Mouse (Mus musculus) megakaryocyte, embryonic 14.5 days (primary cell): ENCODE measurements at regions not wholly inside any gene's neighbourhood (a gene's known extent, or its start where the extent isn't known, plus 50 kb on each side); places are given as distances from the start of the nearest gene placed in this dataset.

Experiments
- H3K27me3 ChIP-seq: replicated peaks from 2 replicates; pipeline ENCODE3; 2012; ENCODE audit warnings: inconsistent platforms
- H3K36me3 ChIP-seq: replicated peaks from 2 replicates; pipeline ENCODE3; 2012; ENCODE audit warnings: low read length, inconsistent platforms, mixed read lengths
- H3K4me1 ChIP-seq: 2 replicates; pipeline ENCODE4 v1.6.1; 2012; ENCODE audit warnings: inconsistent platforms
- H3K4me3 ChIP-seq: replicated peaks from 2 replicates; pipeline ENCODE3; 2012; ENCODE audit warnings: moderate library complexity, mild to moderate bottlenecking, inconsistent platforms
- H3K9me3 ChIP-seq: 2 replicates; pipeline ENCODE4 v1.6.1; 2012; ENCODE audit warnings: inconsistent platforms
- FLI1 ChIP-seq: IDR thresholded peaks from 2 replicates; pipeline ENCODE4 v1.6.1; 2012; ENCODE audit warnings: low read length, inconsistent platforms, mixed read lengths
- GATA1 ChIP-seq: IDR thresholded peaks from 3 replicates; pipeline ENCODE4 v1.6.1; 2012; ENCODE audit warnings: mixed read lengths, low read length, inconsistent platforms, borderline replicate concordance

- TF ChIP-seq FLI1 (no peak), GATA1 (no peak)
- Histone ChIP-seq H3K4me1 (peaks cover 71% of the 10 kb centered on the region), H3K9me3 (no peaks in the 10 kb centered on the region), H3K4me3 (no peak overlapping the region), H3K27me3 (peaks cover 8% of the 10 kb centered on the region), H3K36me3 (no peaks in the 10 kb centered on the region)
Observed at GRCm38 (mm10) chr4:135033302-135033701, 87.2 kb upstream of the Runx3 start.

DNA sequence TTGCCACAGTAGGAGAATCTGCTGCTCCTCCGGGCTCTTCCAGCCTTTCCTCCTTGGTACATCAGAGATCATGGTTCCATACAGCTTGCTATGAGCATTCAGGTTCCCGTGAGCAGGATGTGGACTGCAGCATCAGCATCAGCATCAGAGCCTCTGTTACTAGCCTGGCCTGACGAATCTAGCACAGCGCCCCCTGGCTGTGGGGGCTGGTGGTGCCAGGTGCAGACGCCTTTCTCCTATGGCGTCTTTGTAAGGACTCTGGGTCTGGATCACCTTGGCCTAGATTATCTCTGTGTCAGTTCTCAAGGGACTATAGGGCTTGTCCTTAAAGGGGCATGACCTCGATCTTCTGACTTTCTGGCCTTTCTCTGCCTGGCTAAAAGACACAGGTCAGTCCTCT is 86.0 kb upstream of the Runx3 start:
- H3K4me3 ChIP-seq: no peak overlapping the region
- H3K36me3 ChIP-seq: no peaks in the 10 kb centered on the region
- H3K4me1 ChIP-seq: peaks cover 64% of the 10 kb centered on the region
- no peaks in the 10 kb centered on the region for H3K9me3 ChIP-seq
- peaks cover 2% of the 10 kb centered on the region for H3K27me3 ChIP-seq
- TF ChIP-seq FLI1 (no peak), GATA1 (no peak)

GRCm38 (mm10) chr4:135036764-135037163 is 83.7 kb upstream of the Runx3 start:
- Histone ChIP-seq H3K36me3 (no peaks in the 10 kb centered on the region), H3K4me1 (peaks cover 48% of the 10 kb centered on the region), H3K9me3 (no peaks in the 10 kb centered on the region), H3K27me3 (peaks cover 7% of the 10 kb centered on the region), H3K4me3 (no peak overlapping the region)
- TF ChIP-seq GATA1 (no peak), FLI1 (no peak)

DNA sequence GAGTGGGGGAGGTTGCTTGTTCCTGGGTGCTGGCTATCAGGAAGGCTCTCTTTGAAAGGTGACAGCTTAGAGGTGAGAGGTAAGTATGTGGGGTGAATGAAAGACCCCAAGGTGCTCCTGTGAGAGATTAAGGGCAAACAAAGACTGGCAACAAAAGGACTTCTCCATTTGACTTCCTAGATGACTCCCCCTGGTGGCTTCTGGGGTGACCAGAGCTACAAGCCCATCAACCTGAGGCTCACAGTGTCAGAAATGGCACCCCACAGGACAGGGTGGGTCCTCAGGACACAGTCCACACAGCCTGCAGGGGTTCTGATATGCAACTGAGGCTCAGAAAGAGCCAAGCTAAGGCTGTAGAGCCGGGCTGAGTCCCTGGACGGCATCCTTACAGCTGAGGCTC is 81.2 kb upstream of the Runx3 start:
- Histone ChIP-seq H3K9me3 (no peaks in the 10 kb centered on the region), H3K27me3 (peaks cover 21% of the 10 kb centered on the region), H3K36me3 (no peaks in the 10 kb centered on the region), H3K4me3 (no peak overlapping the region), H3K4me1 (peaks cover 52% of the 10 kb centered on the region)
- TF ChIP-seq FLI1: no peak
- no peak for TF ChIP-seq GATA1

- Histone ChIP-seq H3K4me3 (no peak overlapping the region), H3K27me3 (peaks cover 31% of the 10 kb centered on the region), H3K4me1 (peaks cover 52% of the 10 kb centered on the region), H3K36me3 (no peaks in the 10 kb centered on the region), H3K9me3 (no peaks in the 10 kb centered on the region)
- TF ChIP-seq FLI1 (no peak), GATA1 (no peak)
Observed at GRCm38 (mm10) chr4:135041921-135042320, 78.5 kb upstream of the Runx3 start.

DNA sequence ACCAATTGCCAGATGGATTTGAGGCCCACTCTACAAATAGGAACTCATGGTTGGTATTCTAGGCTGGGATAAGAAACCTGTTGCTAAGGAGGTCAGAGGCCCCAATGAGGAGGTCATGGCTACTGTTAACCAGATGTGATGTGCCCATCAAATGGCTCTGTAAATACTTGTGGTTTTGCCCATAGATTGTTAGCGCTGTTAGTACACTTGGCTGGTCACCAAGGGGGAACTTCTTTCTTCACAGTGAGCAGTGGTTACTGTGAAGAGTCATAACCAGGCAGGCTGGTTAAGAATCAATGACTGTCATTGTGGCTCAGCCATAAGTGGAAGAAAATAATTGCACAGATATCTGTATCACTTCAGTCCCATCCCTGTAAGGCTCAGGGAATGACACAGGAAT is 78.0 kb upstream of the Runx3 start:
- TF ChIP-seq GATA1 (no peak), FLI1 (no peak)
- Histone ChIP-seq H3K4me1 (peaks cover 57% of the 10 kb centered on the region), H3K9me3 (no peaks in the 10 kb centered on the region), H3K4me3 (no peak overlapping the region), H3K27me3 (peaks cover 36% of the 10 kb centered on the region), H3K36me3 (no peaks in the 10 kb centered on the region)

- no peaks in the 10 kb centered on the region for H3K9me3 ChIP-seq
- no peaks in the 10 kb centered on the region for H3K36me3 ChIP-seq
- peaks cover 50% of the 10 kb centered on the region for H3K4me1 ChIP-seq
- H3K27me3 ChIP-seq: peaks cover 48% of the 10 kb centered on the region
- TF ChIP-seq FLI1 (no peak), GATA1 (no peak)
- H3K4me3 ChIP-seq: no peak overlapping the region
Observed at GRCm38 (mm10) chr4:135045054-135045453, 75.4 kb upstream of the Runx3 start.

GRCm38 (mm10) chr4:135046619-135047018 is 73.8 kb upstream of the Runx3 start:
- H3K4me3 ChIP-seq: no peak overlapping the region
- TF ChIP-seq FLI1 (no peak), GATA1 (no peak)
- H3K4me1 ChIP-seq: peaks cover 55% of the 10 kb centered on the region
- H3K27me3 ChIP-seq: peaks cover 41% of the 10 kb centered on the region
- no peaks in the 10 kb centered on the region for H3K36me3 ChIP-seq
- no peaks in the 10 kb centered on the region for H3K9me3 ChIP-seq

- TF ChIP-seq FLI1 (no peak), GATA1 (no peak)
- Histone ChIP-seq H3K9me3 (no peaks in the 10 kb centered on the region), H3K4me3 (peak overlapping the region; percentile 21), H3K27me3 (peaks cover 39% of the 10 kb centered on the region), H3K36me3 (no peaks in the 10 kb centered on the region), H3K4me1 (peaks cover 54% of the 10 kb centered on the region)
Observed at GRCm38 (mm10) chr4:135047251-135047650, 73.2 kb upstream of the Runx3 start.

- peaks cover under 1% of the 10 kb centered on the region for H3K36me3 ChIP-seq
- TF ChIP-seq GATA1 (no peak), FLI1 (no peak)
- peaks cover 53% of the 10 kb centered on the region for H3K4me1 ChIP-seq
- peaks cover 1% of the 10 kb centered on the region for H3K9me3 ChIP-seq
- no peak overlapping the region for H3K4me3 ChIP-seq
- peaks cover 37% of the 10 kb centered on the region for H3K27me3 ChIP-seq
Observed at GRCm38 (mm10) chr4:135047771-135048170, 72.7 kb upstream of the Runx3 start.

GRCm38 (mm10) chr4:135049924-135050323 is 70.5 kb upstream of the Runx3 start:
- peaks cover 21% of the 10 kb centered on the region for H3K27me3 ChIP-seq
- TF ChIP-seq GATA1 (no peak), FLI1 (no peak)
- H3K36me3 ChIP-seq: peaks cover 12% of the 10 kb centered on the region
- H3K4me3 ChIP-seq: no peak overlapping the region
- H3K4me1 ChIP-seq: peaks cover 51% of the 10 kb centered on the region
- H3K9me3 ChIP-seq: peaks cover 11% of the 10 kb centered on the region
